Mouse (Mus musculus): ENCODE measurements around the gene Supt6.

Supt6 gene

GRCm38 (mm10) chr11:78182961-78183844 is 62.6 kb downstream of the Supt6 start, which contains the start of gene Rpl23a:
Gene Rpl23a, minus strand, starts transcription at chr11:78183584.
- DNase-seq (ENCODE audit: extremely low read depth, low read depth, low spot score), result no peak

DNA sequence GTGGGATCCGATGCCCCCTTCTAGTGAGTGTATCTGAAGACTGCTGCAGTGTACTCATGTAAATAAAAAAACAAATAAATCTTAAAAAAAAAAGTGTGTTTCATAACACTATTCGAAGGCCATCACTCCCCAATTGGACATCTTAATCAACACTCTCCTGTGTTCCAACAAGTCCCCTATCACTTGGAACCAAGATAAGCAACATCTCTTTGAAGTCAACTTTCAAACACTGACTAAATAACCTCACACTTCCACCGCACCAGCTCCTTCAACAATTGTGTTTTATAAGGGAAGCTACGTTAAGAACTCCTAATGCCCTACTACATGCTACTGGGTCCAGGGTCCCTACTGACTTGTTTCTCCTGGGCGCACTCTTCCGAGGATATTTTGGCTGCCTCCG is 63.3 kb downstream of the Supt6 start:
- DNase-seq (ENCODE audit: extremely low read depth, low read depth, low spot score), result no peak

DNA sequence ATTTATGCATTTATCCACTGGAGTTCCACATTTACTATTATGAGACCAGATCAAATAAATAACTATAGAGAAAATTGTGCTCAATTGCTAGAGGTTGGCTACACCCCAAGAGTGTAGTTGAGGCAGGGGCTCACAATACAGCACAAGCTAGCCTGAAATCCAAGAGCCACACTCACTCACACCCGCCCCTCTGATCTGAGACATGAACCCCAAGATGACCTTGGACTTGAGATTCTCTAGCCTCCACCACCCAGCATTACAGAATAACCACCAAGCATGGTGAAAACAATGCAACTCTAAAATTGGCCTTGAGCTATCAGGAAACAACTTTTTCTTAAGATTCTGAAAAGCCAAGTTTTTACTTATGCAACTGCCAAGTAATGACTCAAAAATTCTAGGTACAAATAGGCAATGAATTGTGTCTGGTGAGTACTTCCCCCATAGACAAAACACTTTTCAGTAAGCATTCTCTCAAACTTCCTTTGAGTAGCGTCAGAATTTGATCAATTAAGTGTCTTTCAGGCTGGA is 63.9 kb downstream of the Supt6 start:
- DNase-seq (ENCODE audit: extremely low read depth, low read depth, low spot score), result no peak

DNA sequence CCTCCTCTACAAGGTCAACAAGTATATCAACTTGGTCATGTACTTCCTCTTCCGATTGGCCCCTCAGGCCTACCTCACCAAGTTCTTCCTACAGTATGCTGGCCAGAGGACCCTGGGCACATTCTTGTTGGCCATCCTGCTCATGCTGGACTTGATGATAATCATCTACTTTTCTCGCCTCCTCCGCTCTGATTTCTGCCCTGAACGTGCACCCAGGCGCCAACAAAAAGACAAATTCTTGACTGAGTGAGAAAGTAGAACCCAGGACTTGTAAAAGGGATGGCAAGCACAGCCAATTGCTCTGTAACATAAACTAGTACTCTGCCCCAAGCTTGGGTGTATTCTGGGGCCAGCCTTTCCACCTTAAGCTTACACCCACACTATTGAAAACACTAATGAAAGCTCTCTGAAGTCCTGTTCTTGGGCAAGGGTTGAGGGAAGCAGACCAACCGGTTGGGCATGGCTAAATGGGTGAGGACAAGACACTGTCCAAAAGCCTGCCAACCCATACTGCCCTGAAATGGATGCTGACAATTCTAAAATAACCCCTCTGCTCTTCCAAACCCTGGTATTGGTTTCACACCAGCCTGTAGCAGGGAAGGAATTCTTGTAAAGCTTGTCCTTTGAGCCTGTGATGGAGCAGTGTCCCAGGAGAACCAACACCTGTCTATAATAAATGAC is 65.6 kb downstream of the Supt6 start:
- peak; percentile 96 for DNase-seq (ENCODE audit: extremely low read depth, low read depth, low spot score)

DNA sequence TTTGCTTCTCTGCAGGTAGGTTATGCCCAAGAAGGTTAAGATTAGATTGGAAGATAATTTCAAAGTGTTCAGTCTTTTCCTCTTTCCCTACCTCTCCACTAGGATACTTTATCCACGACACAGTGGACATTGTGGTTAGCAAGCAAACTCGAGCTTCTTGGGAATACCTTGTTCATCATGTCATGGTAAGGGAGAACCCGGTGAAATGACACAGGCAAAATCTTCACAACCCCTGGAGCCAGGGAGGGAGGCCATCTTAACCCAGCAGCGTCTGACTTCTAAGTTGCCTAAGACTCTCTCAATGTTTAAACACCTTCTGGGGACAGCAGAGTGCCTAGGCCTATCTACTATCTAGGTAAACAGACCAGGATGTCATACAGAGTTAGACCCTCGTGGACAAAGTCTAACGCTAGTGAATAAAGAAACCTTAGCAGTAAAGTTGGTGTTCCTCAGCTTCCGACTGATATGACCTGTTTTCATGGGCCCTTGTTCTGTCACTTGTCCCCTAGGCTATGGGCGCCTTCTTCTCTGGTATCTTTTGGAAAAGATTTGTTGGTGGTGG is 66.3 kb downstream of the Supt6 start:
- no peak for DNase-seq (ENCODE audit: extremely low read depth, low read depth, low spot score)

DNA sequence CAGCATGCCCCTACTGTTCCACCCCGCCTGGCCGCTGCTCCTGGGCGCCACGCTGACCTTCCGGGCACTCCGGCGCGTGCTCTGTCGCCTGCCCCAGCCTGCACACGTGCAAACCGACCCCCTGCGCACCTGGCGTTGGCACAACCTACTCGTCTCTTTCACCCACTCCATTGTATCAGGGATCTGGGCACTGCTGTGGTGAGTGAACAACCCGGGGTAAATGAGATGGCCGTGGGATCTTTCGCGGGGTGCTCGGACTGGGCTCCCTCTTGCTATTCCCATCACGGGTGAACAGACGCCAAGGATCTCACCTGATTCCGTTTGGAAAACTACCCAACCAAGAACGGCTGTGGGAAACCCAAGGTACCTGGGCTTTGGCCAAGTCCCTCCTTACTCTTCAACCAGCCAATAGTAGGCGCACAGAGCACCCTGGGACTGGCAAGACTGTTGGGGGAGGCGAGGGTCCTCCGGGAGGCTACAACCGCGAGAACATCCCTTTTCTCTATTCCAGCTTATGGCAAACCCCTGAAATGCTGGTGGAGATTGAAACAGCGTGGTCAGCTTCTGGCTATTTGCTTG is 66.8 kb downstream of the Supt6 start:
- DNase-seq (ENCODE audit: extremely low read depth, low read depth, low spot score), result no peak

- DNase-seq (ENCODE audit: extremely low read depth, low read depth, low spot score), result no peak
Observed at GRCm38 (mm10) chr11:78177903-78178858, 67.6 kb downstream of the Supt6 start.

DNA sequence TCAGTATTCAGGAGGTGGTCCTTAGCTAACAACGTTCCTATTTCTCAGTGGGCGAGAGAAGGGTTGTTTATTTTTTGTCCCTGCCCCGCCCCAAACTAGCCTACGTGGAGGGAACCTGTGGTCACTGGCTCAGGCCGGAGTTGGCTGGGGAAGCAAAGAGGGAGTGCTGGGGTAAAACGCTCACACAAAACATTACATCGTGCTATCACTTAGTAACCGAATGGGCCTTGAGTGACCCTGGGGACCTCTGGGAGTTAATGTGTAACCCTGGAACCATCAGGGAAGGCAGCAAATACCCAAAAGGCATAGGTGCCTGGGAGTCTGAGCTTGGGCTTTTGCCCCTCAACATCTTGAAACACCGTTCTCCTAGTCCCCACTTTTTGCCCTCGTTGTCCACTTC is 68.3 kb downstream of the Supt6 start:
- DNase-seq (ENCODE audit: extremely low read depth, low read depth, low spot score), result no peak

GRCm38 (mm10) chr11:78176905-78177331 is 68.9 kb downstream of the Supt6 start:
- DNase-seq (ENCODE audit: extremely low read depth, low read depth, low spot score), result no peak

DNA sequence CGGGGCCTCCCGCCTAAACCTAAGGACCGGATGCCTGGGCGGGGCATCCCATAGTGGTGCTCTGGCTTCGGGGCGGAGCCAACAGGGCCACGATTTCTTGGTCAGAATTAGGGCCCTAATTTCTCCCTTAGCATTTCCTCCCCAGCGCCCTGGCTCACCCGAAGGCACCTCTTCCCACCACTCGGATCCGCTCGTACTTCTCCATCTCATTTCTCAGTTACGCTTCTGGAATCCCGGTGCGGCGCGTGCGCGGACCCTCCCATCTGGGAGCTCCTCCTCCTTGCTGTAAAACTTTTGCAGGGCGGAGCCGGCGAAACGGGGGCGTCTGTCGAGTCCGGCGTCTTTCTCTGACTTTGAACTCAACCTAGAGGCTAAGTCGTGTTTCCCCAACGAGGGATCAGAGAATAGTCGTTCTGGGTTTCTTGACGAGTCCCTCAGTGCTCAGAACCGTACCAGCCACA is 69.4 kb downstream of the Supt6 start, which contains the start of the genes Nek8 and Tlcd1:
TSS of gene Nek8 (minus strand) at position 274 of the 461 bp plus-strand sequence.
TSS of gene Tlcd1 (plus strand) at position 310 of the 461 bp plus-strand sequence.
- DNase-seq (ENCODE audit: extremely low read depth, low read depth, low spot score), result no peak

DNA sequence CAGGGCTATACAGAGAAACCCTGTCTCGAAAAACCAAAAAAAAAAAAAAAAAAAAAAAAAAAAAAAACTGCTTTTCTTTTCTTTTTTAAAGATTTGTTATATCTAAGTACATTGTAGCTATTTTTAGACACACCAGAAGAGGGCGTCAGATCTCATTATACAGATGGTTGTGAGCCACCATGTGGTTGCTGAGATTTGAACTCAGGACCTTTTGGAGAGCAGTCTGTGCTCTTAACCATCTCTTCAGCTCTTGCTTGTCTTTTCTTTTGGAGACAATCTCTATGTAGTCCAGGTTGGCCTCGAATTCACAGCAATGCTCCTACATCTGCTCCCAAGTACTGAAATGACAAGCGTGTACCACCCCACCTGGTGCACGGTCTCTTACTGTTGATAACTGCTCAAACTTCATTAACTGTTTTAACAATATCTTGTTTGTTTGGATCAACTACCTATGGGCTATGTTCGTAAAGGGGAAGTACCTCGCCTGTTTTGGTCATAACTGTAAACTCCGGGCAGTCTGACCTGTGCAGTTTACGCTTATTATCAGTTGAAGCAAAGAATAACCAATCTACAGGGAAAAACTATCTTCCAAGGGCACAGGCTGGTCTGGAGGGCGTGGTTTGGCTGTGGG is 69.9 kb downstream of the Supt6 start:
- no peak for DNase-seq (ENCODE audit: extremely low read depth, low read depth, low spot score)

GRCm38 (mm10) chr11:78174506-78174905 is 71.3 kb downstream of the Supt6 start:
- DNase-seq (ENCODE audit: extremely low read depth, low read depth, low spot score), result no peak

- DNase-seq (ENCODE audit: extremely low read depth, low read depth, low spot score), result no peak
Observed at GRCm38 (mm10) chr11:78172748-78173383, 72.9 kb downstream of the Supt6 start.

GRCm38 (mm10) chr11:78172034-78172747 is 73.6 kb downstream of the Supt6 start:
- no peak for DNase-seq (ENCODE audit: extremely low read depth, low read depth, low spot score)

DNA sequence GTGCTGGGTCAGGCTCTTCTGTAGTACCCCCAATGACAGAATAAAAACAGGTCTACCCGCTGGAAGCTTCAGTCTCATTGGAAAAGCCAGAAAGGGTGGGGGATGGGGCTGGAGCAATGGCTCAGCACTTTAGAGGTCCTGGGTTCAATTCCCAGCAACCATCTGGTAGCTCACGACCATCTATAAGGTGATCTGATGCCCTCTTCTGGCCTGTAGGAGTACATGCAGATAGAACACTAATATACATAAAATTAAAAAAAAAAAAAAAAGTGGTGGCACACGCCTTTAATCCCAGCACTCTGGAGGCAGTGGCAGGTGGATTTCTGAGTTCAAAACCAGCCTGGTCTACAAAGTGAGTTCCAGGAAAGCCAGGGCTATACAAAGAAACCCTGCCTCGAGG is 74.5 kb downstream of the Supt6 start:
- DNase-seq (ENCODE audit: extremely low read depth, low read depth, low spot score), result no peak

DNA sequence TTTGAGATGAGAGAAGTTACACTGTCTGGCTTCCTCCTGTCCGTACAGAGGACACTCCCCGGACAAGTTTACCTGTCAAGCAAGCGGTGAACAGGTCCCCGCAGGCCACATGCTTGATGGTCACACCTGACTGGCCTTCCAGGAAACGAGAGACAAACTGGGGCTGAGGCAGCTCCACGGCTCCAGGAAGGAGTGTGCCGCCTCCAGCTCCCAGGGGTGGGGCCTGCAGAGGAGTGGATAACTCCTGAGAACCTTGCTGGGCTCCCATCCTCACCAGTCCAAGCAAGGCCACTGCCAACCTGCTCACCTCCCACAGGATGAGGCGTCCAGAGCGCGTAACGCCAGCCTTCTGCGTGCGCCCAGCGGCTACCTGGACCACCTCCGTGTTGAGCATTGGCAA is 75.5 kb downstream of the Supt6 start:
- DNase-seq (ENCODE audit: extremely low read depth, low read depth, low spot score), result no peak

DNA sequence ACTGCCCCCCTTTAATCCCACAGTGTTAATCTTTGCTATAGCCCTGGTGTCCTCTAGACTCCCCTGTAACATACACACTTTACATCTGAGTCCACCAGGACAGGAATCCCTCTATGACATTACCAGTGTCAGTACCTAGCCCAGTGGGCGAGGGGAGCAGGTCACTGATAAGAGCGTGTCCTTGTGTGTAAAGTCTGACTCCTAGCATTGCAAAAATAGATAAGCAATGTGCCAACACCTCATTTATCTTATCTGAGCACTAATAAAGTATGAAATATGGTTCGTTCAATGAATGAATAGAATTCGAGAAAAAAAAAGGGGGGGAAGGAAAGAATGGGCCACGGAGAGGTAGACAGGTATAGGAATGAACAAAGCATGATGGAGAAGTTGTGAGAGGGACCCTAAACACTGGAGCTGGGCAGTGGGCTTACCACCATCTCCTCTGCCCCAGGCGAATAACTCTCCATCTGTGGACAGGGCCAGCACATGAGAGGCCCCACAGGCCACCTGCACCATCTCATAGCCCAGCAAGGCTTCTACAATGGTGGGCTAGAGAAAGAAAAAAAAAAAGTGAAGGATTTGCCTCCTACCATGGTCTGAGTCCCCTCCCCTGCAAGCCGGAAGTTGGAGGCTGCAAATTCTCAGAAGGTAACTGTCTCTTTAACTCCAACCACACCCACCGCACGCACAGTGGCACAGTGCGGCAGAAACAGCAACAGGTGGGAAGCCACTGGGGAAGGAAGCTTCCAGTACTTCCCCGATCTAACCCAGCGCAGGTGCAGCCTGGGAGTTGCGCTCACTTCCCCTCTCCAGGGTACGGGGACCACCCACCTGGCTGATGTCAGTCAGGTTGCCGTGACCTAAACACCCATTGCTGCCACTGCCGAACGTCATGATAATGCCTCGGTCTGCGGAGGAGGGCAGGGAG is 77.0 kb downstream of the Supt6 start:
- no peak for DNase-seq (ENCODE audit: extremely low read depth, low read depth, low spot score)

Data from fat pad, adult 2 months (tissue).